Mouse (Mus musculus) heart, adult 9 months (tissue): ENCODE results near the gene Ly6g6f.
"Not testable (repeated sequence)": the region's sequence is repeated elsewhere in the genome, so short reads cannot be mapped to it uniquely, and the experiment has no call there.

Source experiments
- DNase-seq, 2 experiments: peaks; one replicate each; pipeline ENCODE4 v3.0.0; 2022; ENCODE audit warnings: low spot score in 2 of 2

Gene Ly6g6f

GRCm38 (mm10) chr17:35052271-35052798 lies 33.1 kb downstream of the Ly6g6f start:
- DNase-seq: no peak

GRCm38 (mm10) chr17:35051156-35052086 lies 34.0 kb downstream of the Ly6g6f start:
- peak; percentile 92 to 95 for DNase-seq

GRCm38 (mm10) chr17:35050126-35050750 lies 35.2 kb downstream of the Ly6g6f start:
- DNase-seq: peak; percentile 85 to 86

GRCm38 (mm10) chr17:35049561-35050016 lies 35.8 kb downstream of the Ly6g6f start, which contains the start of gene Clic1:
Gene Clic1 (plus strand): TSS chr17:35049966.
- DNase-seq: peak; percentile 57 to 63

DNA sequence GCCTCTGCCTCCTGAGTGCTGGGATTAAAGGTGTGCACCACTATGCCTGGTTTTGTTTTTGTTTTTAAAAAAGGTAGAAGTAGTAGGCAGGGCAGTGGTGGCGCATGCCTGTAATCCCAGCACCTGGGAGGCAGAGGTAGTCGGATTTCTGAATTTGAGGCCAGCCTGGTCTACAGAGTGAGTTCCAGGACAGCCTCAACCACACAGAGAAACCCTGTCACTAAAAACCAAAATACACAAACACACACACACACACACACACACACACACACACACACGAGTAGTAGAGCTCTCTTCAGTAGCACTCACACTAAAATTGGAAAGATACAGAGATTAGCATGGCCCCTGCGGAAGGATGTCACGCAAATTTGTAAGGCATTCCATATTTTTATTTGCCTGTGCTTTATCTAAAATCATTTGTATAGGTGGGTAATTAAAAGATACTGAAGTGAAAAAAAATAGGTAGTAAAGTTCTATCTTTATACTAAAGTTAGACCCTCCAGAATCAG lies 36.4 kb downstream of the Ly6g6f start:
- DNase-seq: no peak

GRCm38 (mm10) chr17:35048149-35048931 lies 37.1 kb downstream of the Ly6g6f start:
- no peak for DNase-seq

- no peak for DNase-seq
Measured at GRCm38 (mm10) chr17:35047688-35048087, 37.7 kb downstream of the Ly6g6f start.

- DNase-seq: peak; percentile 97 to 98
Measured at GRCm38 (mm10) chr17:35046681-35047455, 38.5 kb downstream of the Ly6g6f start, which contains the start of gene Msh5. Gene Msh5 (minus strand): TSS chr17:35046745.

DNA sequence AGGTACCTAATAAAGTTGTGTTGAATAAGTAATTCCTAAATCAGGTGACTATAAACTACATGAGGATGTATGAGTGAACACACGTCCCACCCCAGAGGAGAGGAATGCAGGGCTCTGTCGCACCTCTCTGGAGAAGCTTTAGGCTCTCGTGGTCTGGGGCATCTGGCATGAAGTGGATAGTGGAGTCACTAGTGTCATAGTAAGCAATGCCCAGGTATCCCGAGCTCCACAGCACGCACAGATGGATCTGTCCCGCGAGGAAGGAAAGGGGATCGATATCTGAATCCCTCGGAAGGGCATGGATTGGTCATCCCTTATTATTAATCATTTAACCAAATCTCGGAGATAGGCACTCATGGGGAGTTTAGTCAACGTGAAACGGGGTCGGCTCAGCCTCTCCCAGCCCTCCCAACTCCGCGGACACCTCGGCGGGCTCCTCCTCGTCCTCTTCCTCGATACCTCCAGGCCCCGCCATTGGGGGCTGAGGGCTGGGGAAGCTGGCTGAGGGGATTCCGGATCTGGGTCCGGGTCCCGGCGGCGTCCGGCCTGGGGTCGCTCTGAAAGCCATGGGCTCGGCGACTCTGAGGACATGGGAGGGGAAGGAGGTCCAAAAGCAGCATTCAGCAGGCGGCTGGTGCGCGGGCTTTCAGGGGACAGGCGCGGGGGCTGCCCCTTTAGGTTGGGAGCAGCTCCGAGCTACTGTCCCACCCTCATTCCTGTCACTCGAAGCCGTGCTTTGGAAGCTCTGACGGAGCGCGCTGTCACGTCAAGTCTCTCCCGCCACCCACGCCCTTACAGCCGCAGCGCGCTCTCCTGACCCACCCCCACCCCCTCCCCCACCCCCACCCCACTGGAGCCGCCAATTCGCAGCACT lies 39.4 kb downstream of the Ly6g6f start:
- DNase-seq: no peak

- no peak for DNase-seq
Measured at GRCm38 (mm10) chr17:35044904-35045806, 40.3 kb downstream of the Ly6g6f start.

- DNase-seq: no peak
Measured at GRCm38 (mm10) chr17:35043794-35044193, 41.6 kb downstream of the Ly6g6f start.

GRCm38 (mm10) chr17:35039121-35039873 lies 46.1 kb downstream of the Ly6g6f start:
- no peak for DNase-seq

DNA sequence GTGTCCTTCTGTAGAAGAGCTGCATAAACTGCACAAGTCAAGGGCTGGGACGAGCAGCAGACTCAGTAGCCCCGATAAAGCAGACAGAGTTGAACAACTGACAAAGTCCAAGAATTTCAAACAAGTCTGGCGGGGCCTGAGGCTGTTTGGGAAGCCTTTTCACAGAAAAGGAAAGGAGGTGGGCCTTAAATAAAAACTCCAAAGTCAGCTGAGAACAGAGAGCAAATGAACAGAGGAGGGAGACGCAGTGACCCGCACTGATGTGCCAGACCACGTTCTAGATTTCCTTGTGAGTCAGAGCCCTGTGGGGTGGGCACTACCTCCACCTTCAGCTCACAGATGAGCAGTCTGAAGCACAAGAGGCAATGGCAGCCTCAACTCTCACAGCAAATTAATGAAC lies 50.5 kb downstream of the Ly6g6f start:
- no peak for DNase-seq

- DNase-seq: not testable (repeated sequence)
Measured at GRCm38 (mm10) chr17:35033703-35034102, 51.7 kb downstream of the Ly6g6f start.

DNA sequence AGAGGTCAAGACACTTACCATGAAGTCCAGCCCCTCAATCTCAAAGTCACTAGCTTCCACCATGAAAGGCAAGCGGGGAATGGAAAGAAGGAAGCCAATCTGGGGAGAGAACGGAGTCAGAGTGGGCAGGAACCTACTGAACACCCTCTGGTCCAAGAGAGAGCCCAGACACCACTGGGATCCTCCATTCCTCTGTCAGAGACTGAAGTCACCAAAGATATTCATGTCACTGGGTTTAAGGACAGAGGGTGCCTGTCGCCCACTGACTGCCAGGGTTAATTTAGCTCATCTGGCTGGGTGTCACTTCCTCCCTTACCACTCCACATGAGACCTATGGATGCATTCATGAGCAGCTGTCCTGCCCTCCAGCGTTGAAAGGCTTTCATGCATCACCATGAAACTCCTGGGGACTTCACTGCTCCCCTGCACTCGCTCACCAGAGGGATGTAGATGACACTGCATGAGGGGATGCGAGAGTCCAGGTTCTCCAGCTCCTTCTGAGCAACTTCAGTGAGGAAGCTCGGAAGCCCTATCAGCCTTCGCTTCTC lies 53.0 kb downstream of the Ly6g6f start:
- DNase-seq: no peak

DNA sequence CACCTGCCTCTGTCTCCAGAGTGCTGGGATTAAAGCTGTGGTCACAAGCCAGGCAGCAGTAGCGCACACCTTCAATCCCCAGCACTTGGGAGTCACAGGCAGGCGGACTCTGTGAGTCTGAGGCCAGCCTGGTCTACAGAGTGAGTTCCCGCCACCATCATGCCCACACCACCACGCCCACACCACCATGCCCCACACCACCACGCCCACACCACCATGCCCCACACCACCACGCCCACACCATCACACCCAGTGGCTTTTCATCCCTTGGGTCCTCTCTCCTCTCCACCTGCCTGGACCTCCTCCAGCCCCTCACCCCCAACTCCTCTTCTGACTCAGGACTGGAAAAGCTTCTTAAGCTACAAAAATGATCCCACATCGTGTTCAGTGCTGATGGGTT lies 53.5 kb downstream of the Ly6g6f start:
- no peak for DNase-seq

DNA sequence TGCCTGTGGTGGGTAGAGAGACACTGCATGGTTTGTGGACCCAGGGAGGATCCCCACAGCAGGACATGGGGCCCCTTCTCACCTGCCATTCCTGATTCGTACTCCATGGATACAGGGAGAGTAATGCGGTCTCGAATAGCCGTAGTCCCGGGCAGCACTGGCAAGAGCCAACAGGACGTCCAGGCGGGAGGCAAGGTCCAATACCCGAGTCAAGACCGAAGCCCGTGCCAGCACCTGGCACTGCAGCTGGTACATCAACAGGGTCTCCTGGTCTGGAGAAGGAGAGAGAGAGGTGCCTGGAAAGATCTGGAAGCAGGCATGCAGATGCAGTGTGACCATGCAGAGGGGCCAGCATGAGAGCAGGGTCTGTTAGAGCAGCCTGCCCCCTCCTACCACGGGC lies 54.1 kb downstream of the Ly6g6f start:
- no peak for DNase-seq
